Mouse (Mus musculus): Measurements from ENCODE around the gene Intu. TPM values are rescaled to one million over a fixed set of nuclear protein-coding genes. Genes with fewer than 3 reads are reported as not detected.
A peak's percentile ranks its signal among the peaks of the same experiment; 100 is the strongest.

Gene Intu
- polyA plus RNA-seq, 1 experiment: 8.2 TPM

DNA sequence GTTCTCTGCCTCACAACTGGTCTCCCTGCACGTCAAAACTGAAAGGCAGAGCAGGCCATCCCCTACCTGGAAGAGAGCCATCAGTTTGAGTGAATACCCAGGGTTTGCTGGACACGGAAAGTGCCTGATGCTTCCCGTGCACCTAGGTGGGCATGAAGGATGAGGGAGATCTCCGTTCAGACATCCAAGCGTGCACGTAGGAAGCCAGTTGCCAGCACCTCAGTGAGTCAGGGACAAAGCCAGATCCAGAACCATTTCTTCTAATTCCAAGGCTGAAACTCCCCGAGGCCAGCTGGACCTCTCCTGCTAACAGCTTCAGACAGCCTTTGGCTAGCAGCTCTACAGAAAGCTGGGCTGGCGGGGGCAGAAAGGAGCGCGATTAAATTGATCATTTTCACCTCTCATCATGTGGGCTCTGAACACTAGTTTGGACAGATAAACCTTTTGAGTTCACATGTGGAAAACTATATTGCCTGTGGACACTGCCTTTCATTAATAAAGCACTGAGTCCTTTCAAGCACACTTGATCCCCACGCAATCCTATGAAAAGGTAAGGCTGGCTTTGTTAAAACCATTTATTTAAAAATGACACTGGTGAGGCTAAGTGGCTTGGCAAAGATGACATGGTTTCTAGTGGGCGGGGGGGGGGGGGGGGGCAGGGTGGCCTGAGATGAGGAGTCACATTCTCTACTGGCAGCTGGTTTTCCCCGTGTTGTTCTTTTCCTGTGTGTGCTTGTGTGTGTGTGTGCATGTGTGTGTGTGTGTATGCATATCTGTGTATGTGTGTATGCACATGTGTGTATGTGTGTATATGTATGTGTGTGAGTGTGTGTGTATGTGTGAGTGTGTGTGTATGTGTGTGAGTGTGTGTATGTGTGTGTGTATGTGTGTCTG, 17.9 kb upstream of the Intu start:
- DNase-seq (ENCODE audit: low read depth): no peak
- TF ChIP-seq CTCF (IDR thresholded peaks at IDR 0.05; ENCODE audit: borderline replicate concordance, extremely low read depth, insufficient read depth, insufficient read length) (no peak), POLR2A (IDR thresholded peaks at IDR 0.05; ENCODE audit: borderline replicate concordance, extremely low read depth, insufficient read depth, insufficient read length, poor library complexity, severe bottlenecking) (no peak)

DNA sequence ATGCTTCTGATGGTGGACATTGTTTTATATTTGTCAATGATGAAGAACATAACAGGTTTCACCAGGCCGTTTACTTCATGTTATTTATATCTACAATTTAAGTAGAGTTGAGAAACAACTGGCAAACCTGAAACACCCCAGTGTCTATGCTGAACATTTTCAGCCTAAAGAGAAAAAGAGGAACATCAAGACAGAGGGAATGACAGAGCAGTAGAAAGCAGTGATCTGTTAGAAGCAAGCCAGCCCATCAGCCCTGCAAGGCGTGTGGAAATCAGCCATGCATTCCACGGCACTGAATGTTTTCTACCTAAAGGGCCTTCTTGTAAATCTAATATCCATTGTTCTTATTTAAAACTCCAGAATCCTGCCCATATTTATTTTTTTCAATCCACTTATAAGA, 12.8 kb upstream of the Intu start:
- TF ChIP-seq CTCF (IDR thresholded peaks at IDR 0.05; ENCODE audit: borderline replicate concordance, extremely low read depth, insufficient read depth, insufficient read length) (no peak), POLR2A (IDR thresholded peaks at IDR 0.05; ENCODE audit: borderline replicate concordance, extremely low read depth, insufficient read depth, insufficient read length, poor library complexity, severe bottlenecking) (no peak)
- no peak for DNase-seq (ENCODE audit: low read depth)

DNA sequence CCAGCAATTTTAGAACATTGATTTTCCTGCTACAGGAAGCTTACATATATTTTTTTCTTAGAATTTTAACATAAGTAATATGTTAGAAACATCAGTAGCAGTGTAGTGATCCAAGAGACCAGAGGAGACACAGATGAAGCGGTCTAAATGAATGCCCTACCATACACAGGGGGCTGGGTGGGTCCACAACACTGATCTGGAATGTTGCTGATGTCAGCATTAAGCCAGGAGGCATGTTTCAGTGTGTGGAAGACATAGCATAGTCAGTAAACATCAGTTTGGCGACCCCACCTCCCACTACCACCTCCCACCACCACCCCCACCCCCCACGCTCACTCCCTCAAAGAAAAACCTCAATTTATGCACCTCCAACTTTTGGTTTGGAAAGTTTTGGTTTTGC, 11.5 kb upstream of the Intu start:
- DNase-seq (ENCODE audit: low read depth): no peak
- TF ChIP-seq POLR2A (IDR thresholded peaks at IDR 0.05; ENCODE audit: borderline replicate concordance, extremely low read depth, insufficient read depth, insufficient read length, poor library complexity, severe bottlenecking): no peak
- TF ChIP-seq CTCF (IDR thresholded peaks at IDR 0.05; ENCODE audit: borderline replicate concordance, extremely low read depth, insufficient read depth, insufficient read length): no peak

DNA sequence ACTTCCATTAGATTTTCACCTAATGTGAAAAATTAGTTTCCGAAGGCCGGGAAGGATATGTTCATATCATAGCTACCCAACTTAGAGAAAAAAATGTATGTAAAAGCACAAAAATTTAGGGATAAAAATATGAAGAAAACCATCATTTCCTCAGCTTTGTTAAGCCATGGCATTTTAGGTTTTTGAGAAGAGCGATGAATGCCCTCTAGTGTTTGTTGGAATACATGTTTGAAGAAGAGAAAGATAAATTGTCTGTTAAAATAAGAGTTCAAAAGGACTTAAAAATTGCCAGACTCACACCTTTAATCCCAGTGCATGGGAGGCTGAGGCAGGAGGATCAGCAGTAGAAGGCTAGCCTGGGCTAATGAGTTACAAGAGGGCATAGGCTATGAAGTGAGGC, 10.5 kb upstream of the Intu start:
- DNase-seq (ENCODE audit: low read depth): peak; percentile 19

DNA sequence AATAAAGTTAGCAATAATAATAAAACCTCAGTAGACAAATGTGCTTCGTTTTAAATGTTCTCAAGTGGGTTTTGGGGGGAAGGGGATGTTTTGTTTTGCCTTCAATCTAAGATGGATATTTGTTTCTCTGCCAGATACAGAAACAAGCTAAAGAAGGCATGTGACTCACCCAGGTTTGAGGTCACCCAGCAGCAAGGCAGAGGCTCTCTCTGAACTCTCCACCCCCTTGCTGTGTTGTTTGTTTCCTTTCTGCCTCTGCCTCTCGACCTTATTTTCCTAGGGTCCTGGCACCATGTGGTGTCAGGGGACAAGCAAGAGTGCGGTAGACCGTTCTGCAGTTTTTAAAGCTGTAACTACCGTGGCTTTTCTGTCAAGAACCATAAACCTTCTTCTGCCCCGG, 8.6 kb upstream of the Intu start:
- peak; percentile 9 for DNase-seq (ENCODE audit: low read depth)
- TF ChIP-seq POLR2A (IDR thresholded peaks at IDR 0.05; ENCODE audit: borderline replicate concordance, extremely low read depth, insufficient read depth, insufficient read length, poor library complexity, severe bottlenecking): no peak

More for the DNA sequence above, 10.5 kb upstream of the Intu start:
- TF ChIP-seq POLR2A (IDR thresholded peaks at IDR 0.05; ENCODE audit: borderline replicate concordance, extremely low read depth, insufficient read depth, insufficient read length, poor library complexity, severe bottlenecking) (no peak), CTCF (IDR thresholded peaks at IDR 0.05; ENCODE audit: borderline replicate concordance, extremely low read depth, insufficient read depth, insufficient read length) (no peak)

DNA sequence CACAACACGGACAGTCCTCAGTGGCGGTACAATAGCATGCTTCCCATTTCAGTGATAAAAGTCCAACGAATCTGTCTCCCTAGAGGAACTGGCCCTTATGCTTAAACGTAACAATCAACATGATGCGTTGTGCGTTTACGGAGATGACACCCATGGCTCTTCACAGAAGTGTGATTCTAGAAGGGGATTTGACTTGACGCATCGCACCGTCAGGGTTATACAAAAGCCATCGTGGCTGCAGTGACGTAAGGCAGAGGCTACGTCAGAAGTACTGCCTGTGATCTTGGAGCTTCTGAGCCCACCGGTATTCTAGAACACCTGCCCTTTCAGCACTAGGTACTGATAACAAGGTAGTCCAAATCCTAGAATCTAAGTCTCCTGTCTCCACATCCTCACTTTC, 8.2 kb upstream of the Intu start:
- no peak for TF ChIP-seq POLR2A (IDR thresholded peaks at IDR 0.05; ENCODE audit: borderline replicate concordance, extremely low read depth, insufficient read depth, insufficient read length, poor library complexity, severe bottlenecking)
- TF ChIP-seq CTCF (IDR thresholded peaks at IDR 0.05; ENCODE audit: borderline replicate concordance, extremely low read depth, insufficient read depth, insufficient read length): no peak
- no peak for DNase-seq (ENCODE audit: low read depth)

DNA sequence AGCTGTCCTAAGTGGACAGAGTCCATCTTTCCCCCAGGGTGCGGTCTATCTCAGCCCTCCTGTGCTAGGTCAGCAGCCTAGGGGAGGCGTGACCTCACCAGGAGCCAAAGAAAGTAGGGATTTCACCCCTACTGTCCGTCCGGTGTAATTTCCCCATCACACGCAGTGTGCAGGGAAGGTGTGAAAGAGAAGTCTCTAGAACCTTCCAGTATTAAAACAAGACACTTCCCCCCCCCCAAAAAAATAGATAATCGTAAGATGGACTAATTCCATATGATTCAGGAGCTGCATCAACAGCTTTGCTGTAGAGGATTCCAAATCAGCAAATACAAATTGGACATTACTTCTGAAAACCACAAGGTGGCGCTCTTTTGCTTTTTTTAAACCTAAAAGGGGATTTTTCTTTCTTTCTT, 7.7 kb upstream of the Intu start:
- peak; percentile 75 for DNase-seq (ENCODE audit: low read depth)

DNA sequence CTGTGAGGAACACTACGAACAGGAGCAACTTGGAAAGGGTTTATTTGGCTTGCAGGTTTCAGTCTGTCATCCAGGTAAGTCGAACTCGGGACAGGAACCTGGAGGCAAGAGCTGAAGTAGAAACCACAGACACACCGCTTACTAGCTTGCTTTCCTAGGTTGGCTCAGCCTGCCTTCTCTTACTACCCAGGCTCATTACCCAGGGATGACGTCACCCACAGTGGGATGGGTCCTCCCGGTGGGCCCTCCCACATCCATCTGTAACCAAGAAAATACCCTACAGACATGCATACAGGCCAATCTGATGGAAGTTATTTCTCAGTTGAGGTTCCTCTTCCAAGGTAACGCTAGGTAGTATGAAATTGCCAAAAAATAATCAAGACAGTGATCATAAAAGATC, 6.2 kb upstream of the Intu start:
- TF ChIP-seq POLR2A (IDR thresholded peaks at IDR 0.05; ENCODE audit: borderline replicate concordance, extremely low read depth, insufficient read depth, insufficient read length, poor library complexity, severe bottlenecking) (no peak), CTCF (IDR thresholded peaks at IDR 0.05; ENCODE audit: borderline replicate concordance, extremely low read depth, insufficient read depth, insufficient read length) (no peak)
- no peak for DNase-seq (ENCODE audit: low read depth)

More for the DNA sequence above, 7.7 kb upstream of the Intu start:
- TF ChIP-seq CTCF (IDR thresholded peaks at IDR 0.05; ENCODE audit: borderline replicate concordance, extremely low read depth, insufficient read depth, insufficient read length) (0 out of 2 replicates have a peak, but pooled peaks have one; percentile 6), POLR2A (IDR thresholded peaks at IDR 0.05; ENCODE audit: borderline replicate concordance, extremely low read depth, insufficient read depth, insufficient read length, poor library complexity, severe bottlenecking) (no peak)

DNA sequence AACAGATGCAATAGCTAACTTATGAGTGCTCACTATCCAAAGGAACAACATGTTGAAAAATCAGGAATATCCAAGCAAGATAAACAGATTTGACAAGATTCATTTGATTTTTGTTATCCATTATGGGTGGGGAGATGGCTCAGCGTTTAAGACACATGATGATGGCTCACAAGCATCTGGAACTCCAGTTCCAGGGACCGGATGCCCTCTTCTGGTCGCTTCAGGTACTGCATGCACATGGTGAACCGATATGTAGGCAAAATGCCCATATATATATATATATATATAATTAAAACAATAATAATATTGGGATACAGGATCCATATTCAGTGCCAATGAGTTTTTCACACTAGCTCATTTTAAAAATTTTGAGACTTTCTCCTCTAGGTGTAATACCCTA, 5.7 kb upstream of the Intu start:
- DNase-seq (ENCODE audit: low read depth): peak; percentile 69

DNA sequence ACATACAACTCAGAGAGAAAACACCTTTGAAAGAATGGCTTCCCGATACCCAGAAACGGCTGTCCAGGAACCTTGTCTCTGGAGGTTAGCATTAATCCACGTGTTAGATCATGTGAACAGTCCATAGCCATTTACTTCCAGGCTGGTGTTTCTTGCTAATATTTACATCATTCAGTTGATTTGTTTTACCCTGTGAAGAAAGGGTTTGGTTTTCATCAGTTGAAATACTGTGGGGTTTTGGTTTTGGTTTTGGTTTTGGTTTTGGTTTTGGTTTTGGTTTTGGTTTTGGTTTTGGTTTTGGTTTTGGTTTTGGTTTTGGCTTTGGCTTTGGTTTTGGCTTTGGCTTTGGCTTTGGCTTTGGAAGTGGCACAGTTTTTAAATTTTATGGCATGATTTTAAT, 5.0 kb upstream of the Intu start:
- TF ChIP-seq CTCF (IDR thresholded peaks at IDR 0.05; ENCODE audit: borderline replicate concordance, extremely low read depth, insufficient read depth, insufficient read length) (no peak), POLR2A (IDR thresholded peaks at IDR 0.05; ENCODE audit: borderline replicate concordance, extremely low read depth, insufficient read depth, insufficient read length, poor library complexity, severe bottlenecking) (no peak)

More for the DNA sequence above, 5.7 kb upstream of the Intu start:
- TF ChIP-seq POLR2A (IDR thresholded peaks at IDR 0.05; ENCODE audit: borderline replicate concordance, extremely low read depth, insufficient read depth, insufficient read length, poor library complexity, severe bottlenecking): no peak
- TF ChIP-seq CTCF (IDR thresholded peaks at IDR 0.05; ENCODE audit: borderline replicate concordance, extremely low read depth, insufficient read depth, insufficient read length): peak; percentile 72

DNA sequence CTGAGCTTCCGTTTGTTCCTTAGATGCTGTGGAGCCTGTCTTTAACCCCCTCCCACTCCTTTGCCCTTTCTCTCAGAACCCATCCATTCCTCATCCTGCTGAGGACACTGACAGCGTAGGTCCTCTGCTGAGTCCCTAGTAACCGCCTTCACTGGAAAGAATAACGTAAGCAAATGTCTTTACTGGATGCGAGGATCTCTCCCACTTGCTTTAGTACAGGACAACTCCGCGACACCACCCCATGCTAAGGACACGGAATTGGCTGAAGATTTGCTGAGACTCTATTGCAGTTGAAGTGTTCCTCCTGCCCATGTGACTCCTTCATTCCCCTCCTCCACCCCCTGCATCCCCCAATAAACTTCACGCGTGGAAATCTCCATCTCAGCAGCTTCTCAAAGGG, 3.9 kb upstream of the Intu start:
- DNase-seq (ENCODE audit: low read depth): no peak
- TF ChIP-seq CTCF (IDR thresholded peaks at IDR 0.05; ENCODE audit: borderline replicate concordance, extremely low read depth, insufficient read depth, insufficient read length) (no peak), POLR2A (IDR thresholded peaks at IDR 0.05; ENCODE audit: borderline replicate concordance, extremely low read depth, insufficient read depth, insufficient read length, poor library complexity, severe bottlenecking) (no peak)

More for the DNA sequence above, 5.0 kb upstream of the Intu start:
- no peak for DNase-seq (ENCODE audit: low read depth)

Data from brain, embryonic 14.5 days (tissue).